Mouse (Mus musculus) hindbrain, postnatal 0 days (tissue): ENCODE results near the gene Ttll8. TPM values are rescaled to one million over a fixed set of nuclear protein-coding genes. Genes with fewer than 3 reads are reported as not detected.

ENCODE experiments used
- ATAC-seq: fragments of 200-750 bp; cut with Nextera tagmentation; 2 replicates; pipeline ENCODE4 v1.8.0; 2017; ENCODE audit warnings: mild to moderate bottlenecking, moderate TSS enrichment, moderate library complexity
- DNase-seq: peaks from one replicate; pipeline ENCODE4 v3.0.0-alpha.2; 2015; ENCODE audit warnings: low spot score
- H3K27ac ChIP-seq: fragments of 300-500 bp; sonication (generic); 2 replicates; pipeline ENCODE4 v1.5.1; 2014; ENCODE audit warnings: mild to moderate bottlenecking
- H3K27me3 ChIP-seq: fragments of 300-500 bp; sonication (generic); 2 replicates; pipeline ENCODE4 v1.6.1; 2014; ENCODE audit warnings: low read length, mixed read lengths; ENCODE audit not compliant: insufficient read depth
- H3K36me3 ChIP-seq: fragments of 300-500 bp; sonication (generic); 2 replicates; pipeline ENCODE4 v1.6.1; 2014; ENCODE audit warnings: low read length, mixed read lengths; ENCODE audit not compliant: insufficient read depth
- H3K4me1 ChIP-seq: fragments of 300-500 bp; sonication (generic); 2 replicates; pipeline ENCODE4 v1.6.1; 2014; ENCODE audit warnings: antibody characterized with exemption, low read length, mixed read lengths; ENCODE audit not compliant: insufficient read depth
- H3K4me2 ChIP-seq: fragments of 300-500 bp; sonication (generic); 2 replicates; pipeline ENCODE4 v1.6.1; 2014; ENCODE audit warnings: low read depth, mild to moderate bottlenecking, low read length, moderate library complexity, mixed read lengths
- H3K4me3 ChIP-seq: fragments of 300-500 bp; sonication (generic); 2 replicates; pipeline ENCODE4 v1.5.1; 2014; ENCODE audit warnings: low read length
- H3K9ac ChIP-seq: fragments of 300-500 bp; sonication (generic); replicated peaks from 2 replicates; pipeline ENCODE4 v1.6.1; 2014; ENCODE audit warnings: mild to moderate bottlenecking, low read length, moderate library complexity, mixed read lengths
- H3K9me3 ChIP-seq: fragments of 300-500 bp; sonication (generic); 2 replicates; pipeline ENCODE4 v1.6.1; 2016; ENCODE audit warnings: low read length, mixed read lengths
- CTCF ChIP-seq: IDR thresholded peaks from 2 replicates; pipeline ENCODE4 v1.5.1; 2016; ENCODE audit warnings: antibody characterized with exemption, control low read depth, low read depth
- WGBS: fragments of 180-500 bp; shearing (Covaris S2); extraction: QIAGEN DNeasy Blood & Tissue Kit; methylation state at CpG from one replicate; pipeline ENCODE4 v1.1.7; 2014; 5-methylcytosine and 5-hydroxymethylcytosine counted together
- polyA plus RNA-seq: library from polyadenylated mRNA; unstranded; fragments of >200 nt; fragmentation: Nextera tagmentation; extraction: Ambion mirVana; gene quantifications from 2 replicates; pipeline ENCODE4 v1.2.1, GENCODE M21; 2015
- total RNA-seq: library from RNA; depleted of rRNA; stranded (reverse); fragments of >200 nt; gene quantifications from 2 replicates; pipeline ENCODE4 v1.2.3, GENCODE M21; 2014

Ttll8 gene
- total and polyA plus RNA-seq, 2 experiments from 2014 or later: 0.14 to 0.16 TPM

DNA sequence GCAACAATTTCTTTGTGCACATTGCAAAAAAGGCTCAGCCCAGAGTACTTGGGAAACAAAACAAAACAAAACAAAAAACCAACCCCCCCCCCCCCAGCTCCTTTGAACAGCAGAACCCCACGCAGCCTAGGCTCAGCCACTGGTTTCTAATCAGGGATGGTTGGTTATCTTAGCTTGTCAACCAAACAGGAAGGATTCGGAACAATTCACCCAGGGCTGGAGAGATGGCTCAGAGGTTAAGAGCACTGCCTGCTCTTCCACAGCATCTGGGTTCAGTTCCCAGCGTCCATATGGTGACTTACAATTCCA lies 24.9 kb upstream of the Ttll8 start:
- WGBS: 10% methylated on average over 3 of the region's 3 CpGs
- DNase-seq (no peak), ATAC-seq (no peak)
- Histone ChIP-seq H3K27ac (peak overlapping the region; percentile 70; the same call in 1 of the 2 replicates), H3K36me3 (no peaks in the 10 kb centered on the region), H3K27me3 (no peaks in the 10 kb centered on the region), H3K4me1 (no peaks in the 10 kb centered on the region), H3K9ac (no peak overlapping the region), H3K9me3 (no peaks in the 10 kb centered on the region), H3K4me2 (no peak overlapping the region), H3K4me3 (no peak overlapping the region)
- TF ChIP-seq CTCF: no peak

DNA sequence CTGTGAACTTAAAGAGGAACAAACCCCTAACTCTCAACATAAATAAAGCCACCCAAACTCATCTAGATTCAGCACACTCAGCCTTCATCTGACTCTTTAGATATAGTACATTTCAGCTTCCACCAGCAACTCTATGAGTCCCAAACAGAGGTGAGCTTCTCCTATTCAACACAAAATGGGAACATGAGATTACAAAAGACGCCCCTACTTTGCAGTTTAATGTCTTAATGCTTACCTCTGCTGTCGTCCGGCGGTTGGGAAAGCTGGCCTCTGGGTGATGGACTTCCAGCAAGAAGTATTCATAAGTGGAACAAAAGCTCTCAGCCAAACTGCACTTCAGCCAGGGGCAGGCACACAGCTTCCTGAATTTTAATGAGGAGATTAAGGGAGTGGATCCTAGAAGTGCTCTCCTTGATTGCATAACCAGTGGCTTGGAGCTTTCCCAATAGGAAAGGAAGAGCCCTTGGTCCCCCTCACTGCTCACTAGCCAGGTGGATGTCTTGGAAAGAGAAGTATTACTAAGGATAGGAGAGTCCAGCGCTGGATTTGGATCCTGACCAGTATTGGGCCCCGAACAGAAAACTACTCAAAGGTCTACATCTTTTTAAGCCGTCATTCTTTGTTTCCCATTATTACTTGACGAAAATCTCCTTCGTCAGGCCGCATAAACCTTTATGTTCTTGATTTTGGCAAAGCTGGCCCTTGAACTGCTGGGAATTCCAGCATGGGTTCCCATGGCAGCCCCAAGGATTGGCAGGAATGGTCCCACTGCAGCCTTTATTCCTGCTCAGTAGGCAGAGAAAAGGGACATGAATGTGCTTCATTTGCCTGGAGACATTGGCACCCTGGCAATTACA lies 24.3 kb upstream of the Ttll8 start, which contains the start of gene Mlc1:
Gene Mlc1, minus strand, starts transcription at position 727 of the 857 bp plus-strand sequence.
- ATAC-seq (peak; percentile 96), DNase-seq (peak; percentile 80)
- H3K36me3 ChIP-seq: no peaks in the 10 kb centered on the region
- H3K4me2 ChIP-seq: peak within 1 kb of the TSS; percentile 41
- peak within 1 kb of the TSS; percentile 70 for H3K27ac ChIP-seq
- no peak for TF ChIP-seq CTCF
- no peaks in the 10 kb centered on the region for H3K4me1 ChIP-seq
- H3K27me3 ChIP-seq: no peaks in the 10 kb centered on the region
- WGBS: 18% methylated on average over 10 of the region's 10 CpGs
- no peaks in the 10 kb centered on the region for H3K9me3 ChIP-seq
- no peak within 1 kb of the TSS; the same call in 1 of the 2 replicates for H3K9ac ChIP-seq
- H3K4me3 ChIP-seq: peak within 1 kb of the TSS; percentile 9

DNA sequence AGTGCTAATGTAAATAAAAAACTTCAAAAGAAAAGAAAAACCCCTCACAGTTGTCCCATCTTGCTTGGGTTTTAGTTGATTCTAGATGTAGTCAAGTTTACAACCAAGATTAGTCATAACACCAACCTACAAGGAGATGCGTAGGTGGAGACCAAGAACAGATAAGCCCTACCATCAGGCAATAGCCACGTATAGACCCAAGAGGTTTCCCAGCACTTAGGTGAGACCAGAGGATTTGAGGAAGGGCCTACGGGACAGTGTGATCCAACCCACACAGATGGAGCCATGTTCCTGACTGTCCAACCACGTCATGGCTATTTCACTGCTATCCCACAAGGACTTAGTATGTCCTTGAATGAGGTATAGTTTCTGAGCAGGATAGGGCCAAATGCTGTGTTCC lies 18.1 kb upstream of the Ttll8 start:
- Histone ChIP-seq H3K36me3 (no peaks in the 10 kb centered on the region), H3K4me3 (no peak overlapping the region), H3K27ac (no peak overlapping the region), H3K27me3 (no peaks in the 10 kb centered on the region), H3K9me3 (no peaks in the 10 kb centered on the region), H3K9ac (no peak overlapping the region), H3K4me1 (no peaks in the 10 kb centered on the region), H3K4me2 (no peak overlapping the region)
- no peak for DNase-seq
- WGBS: 94% methylated on average over 4 of the region's 4 CpGs
- ATAC-seq: no peak
- TF ChIP-seq CTCF: no peak

DNA sequence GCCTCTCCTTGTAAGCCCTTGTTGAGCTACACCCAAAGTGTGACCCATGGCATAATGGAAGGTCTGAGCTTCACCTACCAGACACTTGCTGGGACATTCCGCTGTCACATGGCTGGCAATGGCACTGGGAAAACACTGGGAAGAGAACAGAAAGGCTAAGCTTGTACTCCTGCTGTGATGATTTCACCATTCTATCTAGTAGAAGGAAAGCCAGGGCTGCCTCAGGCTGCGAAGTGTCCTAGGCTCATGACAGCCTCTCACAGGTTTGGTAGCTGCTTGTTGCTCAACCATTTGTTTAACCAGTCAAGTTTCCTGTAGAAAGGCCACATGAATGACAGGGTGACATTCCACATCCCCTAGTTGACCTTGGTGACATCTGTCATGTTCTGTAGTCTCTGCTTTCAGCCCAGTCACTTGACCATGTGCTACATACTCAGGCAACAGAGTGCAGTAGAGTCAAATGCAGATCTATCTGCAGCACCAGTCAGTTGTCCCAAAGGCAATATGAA lies 9.9 kb upstream of the Ttll8 start:
- no peak overlapping the region for H3K9ac ChIP-seq
- H3K9me3 ChIP-seq: no peaks in the 10 kb centered on the region
- 95% methylated on average over 2 of the region's 2 CpGs for WGBS
- TF ChIP-seq CTCF: no peak
- H3K4me2 ChIP-seq: no peak overlapping the region
- DNase-seq (no peak), ATAC-seq (no peak)
- no peaks in the 10 kb centered on the region for H3K27me3 ChIP-seq
- H3K27ac ChIP-seq: no peak overlapping the region
- H3K4me1 ChIP-seq: no peaks in the 10 kb centered on the region
- no peak overlapping the region for H3K4me3 ChIP-seq
- no peaks in the 10 kb centered on the region for H3K36me3 ChIP-seq

DNA sequence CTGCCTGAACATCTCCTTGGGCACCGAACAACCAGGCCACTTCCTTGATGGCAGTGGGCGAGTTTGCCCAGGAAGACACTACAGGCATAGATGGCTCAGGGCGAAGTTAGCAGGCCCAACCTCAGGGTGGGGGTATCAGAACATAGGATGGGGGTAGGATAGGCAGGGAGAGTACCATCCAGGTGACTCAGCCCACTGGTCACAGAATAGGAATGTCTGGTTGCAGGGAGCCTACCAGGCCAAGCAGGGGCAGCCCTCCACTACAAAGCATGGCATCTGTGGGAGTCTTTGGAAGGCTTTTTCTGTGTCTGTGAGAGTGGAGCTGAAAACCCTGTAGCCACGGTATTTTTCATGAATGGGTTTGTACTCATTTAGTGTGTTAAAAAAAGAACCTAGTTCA lies 3.3 kb upstream of the Ttll8 start:
- TF ChIP-seq CTCF: no peak

DNA sequence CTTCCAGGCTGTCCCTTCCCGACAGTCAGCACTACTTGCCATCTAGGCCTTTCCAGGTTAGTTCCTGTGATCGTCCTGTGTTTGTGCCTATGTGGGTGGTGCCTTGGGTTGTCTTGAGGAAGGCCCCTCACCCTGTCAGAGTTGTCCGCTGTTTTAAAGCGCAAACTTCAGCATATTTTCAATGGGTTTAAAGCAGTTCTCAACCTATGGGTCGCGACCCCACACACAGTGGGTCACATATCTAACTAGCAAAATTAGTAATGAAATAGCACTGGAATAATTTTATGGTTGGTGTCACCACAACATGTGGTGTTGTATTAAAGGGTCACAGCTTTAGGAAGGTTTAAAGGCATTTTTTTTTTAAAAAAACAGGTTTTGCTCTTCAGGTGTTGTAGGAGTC lies 1.1 kb upstream of the Ttll8 start:
- H3K4me2 ChIP-seq: no peak overlapping the region
- H3K36me3 ChIP-seq: no peaks in the 10 kb centered on the region
- no peak overlapping the region for H3K4me3 ChIP-seq
- no peak for ATAC-seq
- TF ChIP-seq CTCF: no peak
- no peak for DNase-seq
- no peak overlapping the region for H3K27ac ChIP-seq
- H3K9ac ChIP-seq: no peak overlapping the region
- H3K9me3 ChIP-seq: no peaks in the 10 kb centered on the region
- no peaks in the 10 kb centered on the region for H3K27me3 ChIP-seq
- peaks cover 5% of the 10 kb centered on the region; the same call in 1 of the 2 replicates for H3K4me1 ChIP-seq
- 79% methylated on average over 6 of the region's 6 CpGs for WGBS

More for the DNA sequence above, 3.3 kb upstream of the Ttll8 start:
- Histone ChIP-seq H3K9ac (no peak overlapping the region), H3K4me1 (peaks cover 5% of the 10 kb centered on the region; the same call in 1 of the 2 replicates), H3K4me3 (no peak overlapping the region), H3K27me3 (no peaks in the 10 kb centered on the region), H3K4me2 (no peak overlapping the region), H3K36me3 (no peaks in the 10 kb centered on the region), H3K9me3 (no peaks in the 10 kb centered on the region), H3K27ac (no peak overlapping the region)
- DNase-seq: no peak
- 81% methylated on average over 4 of the region's 4 CpGs for WGBS
- ATAC-seq: no peak

DNA sequence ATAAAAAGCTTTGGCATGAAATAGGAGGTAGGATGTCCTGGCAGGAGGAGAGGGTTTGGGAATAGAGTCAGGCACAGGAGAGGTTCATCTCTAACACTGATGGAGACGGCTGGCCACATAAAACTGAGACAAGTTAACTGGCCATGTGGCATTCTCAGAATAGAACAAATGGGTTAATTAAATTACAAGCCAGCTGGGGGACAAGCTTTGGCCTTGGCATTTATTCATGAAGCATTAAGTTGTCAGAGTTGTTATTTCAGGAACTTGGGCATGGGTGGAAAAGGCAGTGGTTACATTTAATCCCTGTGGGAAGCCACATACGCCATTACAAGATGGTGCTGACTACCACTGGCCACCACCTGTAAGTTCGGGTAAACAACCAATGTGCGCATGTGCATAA lies 3.0 kb downstream of the Ttll8 start:
- ATAC-seq (no peak), DNase-seq (no peak)
- Histone ChIP-seq H3K9ac (no peak overlapping the region), H3K4me3 (no peak overlapping the region), H3K36me3 (no peaks in the 10 kb centered on the region), H3K27ac (no peak overlapping the region), H3K27me3 (no peaks in the 10 kb centered on the region), H3K4me2 (no peak overlapping the region), H3K4me1 (peaks cover 5% of the 10 kb centered on the region; the same call in 1 of the 2 replicates), H3K9me3 (no peaks in the 10 kb centered on the region)
- no peak for TF ChIP-seq CTCF
- WGBS: 73% methylated on average over 4 of the region's 4 CpGs
